9 mouse cellular contexts compared by ENCODE assay signal in genomic region chr8:47867067-47867466, GRCm38 (mm10). TPM values are rescaled to one million over a fixed set of nuclear protein-coding genes. Genes with fewer than 3 reads are reported as not detected.
DNase-seq lines count a peak whose midpoint lies in the region; ATAC-seq and TF ChIP-seq lines count a peak whose summit lies in the region.
"Had no signal": no experiment of that assay in that cellular context is flagged by ENCODE, and none has a peak within 500 bp of the region (broad histone marks: within the 10 kb centered on the region; RNA-seq: fewer than 3 reads in every experiment).

No protein-coding gene starts in this region.

- peak; percentile 48 for DNase-seq in c-Kit-positive CD71-negative TER-119-negative erythroid progenitor cells, embryonic 14.5 days (ENCODE audit: low read depth)
- peak; percentile 89 for DNase-seq in forebrain, embryonic 11.5 days (ENCODE audit: low spot score)
- peak; percentile 84 to 93 for DNase-seq in heart, postnatal 36 days
- DNase-seq in layer of hippocampus, adult 11-12 months (ENCODE audit: low spot score) = peak; percentile 89
- DNase-seq in lung, adult 18-20 months = peak; percentile 73 to 77
- DNase-seq in testis, postnatal 10 days (ENCODE audit: low spot score) = peak; percentile 93

- WGBS in forebrain, embryonic 11.5 days = 36% methylated on average over 8 of the region's 8 CpGs

- no peak overlapping the region for H3K4me3 ChIP-seq in ES-Bruce4 (ENCODE audit: low read depth, low read length)
- H3K4me3 ChIP-seq in forebrain, embryonic 11.5 days (ENCODE audit: low read depth, low read length) = no peak overlapping the region

- TF ChIP-seq CTCF in ES-Bruce4 (IDR thresholded peaks at IDR 0.05; ENCODE audit: low read depth, low read length) = peak; percentile 98

- no peaks in the 10 kb centered on the region for H3K27me3 ChIP-seq in ES-Bruce4 (ENCODE audit: control insufficient read depth, insufficient read depth, low read length, poor library complexity, severe bottlenecking)
- H3K27me3 ChIP-seq in forebrain, embryonic 11.5 days (ENCODE audit: control insufficient read depth, insufficient read depth, low read length) = no peaks in the 10 kb centered on the region

- TF ChIP-seq POLR2A in ES-Bruce4 (IDR thresholded peaks at IDR 0.05; ENCODE audit: insufficient read depth, low read length) = no peak

- peaks cover 31% of the 10 kb centered on the region for H3K36me3 ChIP-seq in ES-Bruce4 (ENCODE audit: control insufficient read depth, insufficient read depth, low read length, poor library complexity, severe bottlenecking)
- no peaks in the 10 kb centered on the region; the same call in 1 of the 2 replicates for H3K36me3 ChIP-seq in forebrain, embryonic 11.5 days (ENCODE audit: control insufficient read depth, insufficient read depth, low read length)

- H3K27ac ChIP-seq in ES-Bruce4 (ENCODE audit: insufficient read depth, low read length) = no peak overlapping the region
- H3K27ac ChIP-seq in forebrain, embryonic 11.5 days (ENCODE audit: low read depth, low read length) = no peak overlapping the region

- no peak overlapping the region for H3K4me2 ChIP-seq in forebrain, embryonic 11.5 days (ENCODE audit: low read depth, low read length, severe bottlenecking)

- no peak overlapping the region for H3K9ac ChIP-seq in ES-Bruce4 (ENCODE audit: low read depth, poor library complexity, severe bottlenecking)
- no peak overlapping the region for H3K9ac ChIP-seq in forebrain, embryonic 11.5 days (ENCODE audit: low read length)

- intact Hi-C loops in heart, postnatal 36 days (cut with DNase I) = loop anchor here (1.0 kb wide), 1 partner anchor 149 kb away; no protein-coding TSS in a partner anchor

- no peaks in the 10 kb centered on the region for H3K9me3 ChIP-seq in ES-Bruce4 (replicated peaks; ENCODE audit: control insufficient read depth, insufficient read depth, low read length, poor library complexity, severe bottlenecking)
- no peaks in the 10 kb centered on the region for H3K9me3 ChIP-seq in forebrain, embryonic 11.5 days (ENCODE audit: control insufficient read depth, low read length)

- peak; percentile 67; the same call in 1 of the 2 replicates for ATAC-seq in forebrain, embryonic 11.5 days (replicated peaks; ENCODE audit: low FRiP score)
- peak; percentile 86 for ATAC-seq in neutrophil, adult 5-6 weeks (ENCODE audit: extremely low read depth, insufficient number of reproducible peaks, low FRiP score, poor library complexity, severe bottlenecking)

- TF ChIP-seq EP300 in ES-Bruce4 (IDR thresholded peaks at IDR 0.05; ENCODE audit: insufficient read depth, low read depth, low read length) = no peak

- no peaks in the 10 kb centered on the region for H3K4me1 ChIP-seq in ES-Bruce4 (ENCODE audit: control insufficient read depth, insufficient read depth, low read length)
- H3K4me1 ChIP-seq in forebrain, embryonic 11.5 days (replicated peaks; ENCODE audit: control insufficient read depth, insufficient read depth, low read length) = no peaks in the 10 kb centered on the region

RNA-seq across cellular contexts. Expression of gene Cldn22, which starts 42.8 kb away (rescaled TPM):
- not detected in 2 replicates for polyA plus RNA-seq in ES-Bruce4 (2011; ENCODE audit: insufficient read depth, insufficient read length, low read depth, missing spikeins)
- not detected in 2 replicates for polyA plus RNA-seq in forebrain, embryonic 11.5 days (2014; fragmentation: Nextera tagmentation; extraction: Ambion mirVana)
- total RNA-seq in heart, postnatal 36 days (2021) = not detected
- total RNA-seq in neutrophil, adult 5-6 weeks (2017) = not detected in 2 replicates
- polyA plus RNA-seq: heart, embryonic 14.5 days had no signal

RNA-seq across cellular contexts. Expression of gene Cldn24, which starts 45.1 kb away (rescaled TPM):
- not detected in 2 replicates for polyA plus RNA-seq in ES-Bruce4 (2011; ENCODE audit: insufficient read depth, insufficient read length, low read depth, missing spikeins)
- polyA plus RNA-seq in forebrain, embryonic 11.5 days (2014; fragmentation: Nextera tagmentation; extraction: Ambion mirVana) = not detected in 2 replicates
- total RNA-seq in heart, postnatal 36 days (2021) = not detected
- total RNA-seq in neutrophil, adult 5-6 weeks (2017) = not detected in 2 replicates
- polyA plus RNA-seq: heart, embryonic 14.5 days had no signal
